ENCODE assay signal across 8 mouse cellular contexts in the genomic region with DNA sequence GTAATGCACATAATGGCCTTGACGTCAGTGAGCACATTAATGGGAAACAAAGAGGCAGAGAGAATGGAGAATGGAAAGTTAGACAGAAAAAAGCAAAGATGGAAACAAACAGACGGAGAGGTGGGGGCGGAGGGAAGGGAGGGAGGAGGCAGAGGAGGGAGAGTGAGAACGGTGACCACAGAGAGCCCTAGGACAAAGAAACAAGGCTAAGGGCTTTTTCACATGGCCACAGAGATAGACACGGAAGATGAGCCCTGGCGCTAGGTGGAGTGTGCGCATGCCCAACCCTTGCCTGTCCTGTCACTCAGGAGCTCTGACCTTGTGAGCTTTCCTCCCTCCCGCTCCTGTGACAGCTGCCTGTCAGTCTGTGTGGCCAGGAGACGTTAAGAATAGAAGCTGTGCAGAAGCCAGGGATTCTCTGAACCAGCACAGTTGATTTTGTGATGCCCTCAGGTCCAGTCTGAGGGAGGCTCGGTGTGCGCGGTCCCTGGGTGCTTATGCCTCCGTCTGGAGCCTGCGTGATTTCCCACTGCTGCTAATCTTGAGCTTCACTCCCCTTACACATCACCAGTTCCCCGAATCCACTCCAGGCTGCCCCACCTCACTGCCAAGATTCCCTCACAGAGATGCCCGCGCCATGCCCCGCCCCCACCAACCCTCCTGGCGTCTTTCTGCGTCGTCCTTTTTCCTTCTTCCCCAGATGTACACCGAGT. TPM values are rescaled to one million over a fixed set of nuclear protein-coding genes. Genes with fewer than 3 reads are reported as not detected.
A peak's percentile ranks its signal among the peaks of the same experiment; 100 is the strongest.
DNase-seq lines count a peak whose midpoint lies in the region; ATAC-seq and TF ChIP-seq lines count a peak whose summit lies in the region.

No protein-coding gene starts in this region.

- no peak for ATAC-seq in forebrain, embryonic 14.5 days
- peak; percentile 47; the same call in 1 of the 2 replicates for ATAC-seq in midbrain, postnatal 0 days (ENCODE audit: low FRiP score)

- H3K4me1 ChIP-seq in forebrain, embryonic 14.5 days (ENCODE audit: control insufficient read depth, insufficient read depth, low read length), result peaks cover 3% of the 10 kb centered on the region
- no peaks in the 10 kb centered on the region for H3K4me1 ChIP-seq in midbrain, postnatal 0 days (ENCODE audit: insufficient read depth, low read length)

- H3K36me3 ChIP-seq in forebrain, embryonic 14.5 days (ENCODE audit: control insufficient read depth, insufficient read depth, low read length), result no peaks in the 10 kb centered on the region
- H3K36me3 ChIP-seq in midbrain, postnatal 0 days (ENCODE audit: insufficient read depth, low read length), result no peaks in the 10 kb centered on the region

- H3K4me2 ChIP-seq in forebrain, embryonic 14.5 days (ENCODE audit: low read length), result 0 out of 2 replicates have a peak overlapping the region, but pooled peaks have one; percentile 12
- H3K4me2 ChIP-seq in midbrain, postnatal 0 days (ENCODE audit: low read depth, low read length, poor library complexity, severe bottlenecking), result peak overlapping the region; percentile 7; the same call in 1 of the 2 replicates

- H3K27me3 ChIP-seq in forebrain, embryonic 14.5 days (replicated peaks; ENCODE audit: control insufficient read depth, insufficient read depth, low read length), result 0 out of 2 replicates have a peak, but pooled peaks cover 3% of the 10 kb centered on the region
- no peaks in the 10 kb centered on the region for H3K27me3 ChIP-seq in midbrain, postnatal 0 days (ENCODE audit: insufficient read depth, low read length)

- intact Hi-C loops in heart, postnatal 25 days (cut with DNase I), result loop anchor here (5.0 kb wide), 1 partner anchor 394 kb away; no protein-coding TSS in a partner anchor

- H3K27ac ChIP-seq in forebrain, embryonic 14.5 days (ENCODE audit: low read depth, low read length), result no peak overlapping the region
- H3K27ac ChIP-seq in midbrain, postnatal 0 days (ENCODE audit: low read depth, low read length), result no peak overlapping the region

- H3K4me3 ChIP-seq in forebrain, embryonic 14.5 days (ENCODE audit: low read depth, low read length), result no peak overlapping the region
- no peak overlapping the region for H3K4me3 ChIP-seq in midbrain, postnatal 0 days (ENCODE audit: low read depth, low read length)

- no peak overlapping the region; the same call in 1 of the 2 replicates for H3K9ac ChIP-seq in forebrain, embryonic 14.5 days (ENCODE audit: low read length)
- H3K9ac ChIP-seq in midbrain, postnatal 0 days (replicated peaks; ENCODE audit: low read length, poor library complexity, severe bottlenecking), result no peak overlapping the region

- WGBS in forebrain, embryonic 14.5 days, result 52% methylated on average over 22 of the region's 22 CpGs
- WGBS in midbrain, postnatal 0 days, result 48% methylated on average over 22 of the region's 22 CpGs

- DNase-seq in heart, adult 11 months, result peak; percentile 96
- DNase-seq in heart, postnatal 25 days (ENCODE audit: low spot score), result no peak
- peak; percentile 79 for DNase-seq in adrenal gland, postnatal 14 days
- DNase-seq in forebrain, embryonic 14.5 days (ENCODE audit: low spot score), result no peak
- peak; percentile 21 for DNase-seq in heart, postnatal 4 days
- peak; percentile 50 for DNase-seq in midbrain, postnatal 0 days (ENCODE audit: low spot score)
- no peak for DNase-seq in thymus, postnatal 0 days (ENCODE audit: low spot score)
- DNase-seq in lung, postnatal 10 days, result no peak

- H3K9me3 ChIP-seq in forebrain, embryonic 14.5 days (replicated peaks; ENCODE audit: control insufficient read depth, low read length), result no peaks in the 10 kb centered on the region
- H3K9me3 ChIP-seq in midbrain, postnatal 0 days (ENCODE audit: low read length), result no peaks in the 10 kb centered on the region

- TF ChIP-seq CTCF in midbrain, postnatal 0 days (IDR thresholded peaks at IDR 0.05), result peak; percentile 12; the same call in 1 of the 2 replicates

RNA-seq across cellular contexts. Expression of a gene that starts 35.3 kb away (rescaled TPM):
- total RNA-seq in heart, postnatal 25 days (2021), result 1 to 10 TPM; 1.8 to 2.0 TPM
- 4.7 and 5.2 TPM in 2 replicates for total RNA-seq in adrenal gland, postnatal 14 days (2021)
- 1.4 and 1.5 TPM in 2 replicates for polyA plus RNA-seq in forebrain, embryonic 14.5 days (2014; fragmentation: Nextera tagmentation; extraction: Ambion mirVana)
- total RNA-seq in heart, postnatal 4 days (2021), result 1 to 10 TPM; 2.2 to 2.7 TPM
- 6.6 and 8.2 TPM in 2 replicates for total RNA-seq in midbrain, postnatal 0 days (2014; rRNA removed)
- 3.5 and 4.4 TPM in 2 replicates for polyA plus RNA-seq in midbrain, postnatal 0 days (2015; fragmentation: Nextera tagmentation; extraction: Ambion mirVana)
- polyA plus RNA-seq in thymus, postnatal 0 days (2015; fragmentation: Nextera tagmentation; extraction: Ambion mirVana), result 0.92 and 1.0 TPM in 2 replicates

Comparison
In these comparisons a context has a peak if more than half of its experiments do, and no peak if none do; other contexts are left out.
1. DNase-seq: peak in heart, adult 11 months (single experiment), adrenal gland, postnatal 14 days (single experiment), heart, postnatal 4 days (single experiment) and midbrain, postnatal 0 days (single experiment); none in heart, postnatal 25 days (single experiment), forebrain, embryonic 14.5 days (single experiment), thymus, postnatal 0 days (single experiment) and lung, postnatal 10 days (single experiment).